In genomic region chr9:50482743-50483142, GRCm38 (mm10) we compare ENCODE assay signal across 23 mouse cellular contexts. TPM values are rescaled to one million over a fixed set of nuclear protein-coding genes. Genes with fewer than 3 reads are reported as not detected.
"Had no signal": no experiment of that assay in that cellular context is flagged by ENCODE, and none has a peak within 500 bp of the region (broad histone marks: within the 10 kb centered on the region; RNA-seq: fewer than 3 reads in every experiment).

No protein-coding gene starts in this region.

- H3K27ac ChIP-seq: kidney, postnatal 0 days; limb, embryonic 10.5 days; limb, embryonic 13.5 days; liver, embryonic 13.5 days; midbrain, embryonic 10.5 days; midbrain, embryonic 13.5 days; neural tube, embryonic 13.5 days; stomach, embryonic 15.5 days had no signal

- H3K4me3 ChIP-seq: limb, embryonic 10.5 days; limb, embryonic 13.5 days; liver, embryonic 13.5 days; megakaryocyte, embryonic 14.5 days; midbrain, embryonic 10.5 days; midbrain, embryonic 13.5 days; myocyte; neural tube, embryonic 13.5 days; stomach, embryonic 15.5 days had no signal

- DNase-seq: kidney, adult 18-20 months; kidney, postnatal 25 days; layer of hippocampus, postnatal 36 days; liver; liver, embryonic 13.5 days; lung, embryonic 14.5 days; retina, postnatal 1 day; thymus, postnatal 25 days had no signal

- H3K36me3 ChIP-seq: limb, embryonic 10.5 days; limb, embryonic 13.5 days; liver, embryonic 13.5 days; midbrain, embryonic 10.5 days; midbrain, embryonic 13.5 days; neural tube, embryonic 13.5 days; stomach, embryonic 15.5 days had no signal

- H3K27me3 ChIP-seq: liver, embryonic 13.5 days; neural tube, embryonic 13.5 days; stomach, embryonic 15.5 days had no signal

- ATAC-seq: inflammation-experienced regulatory T-cells, adult 6 months; intestine, embryonic 16.5 days; lung, postnatal 0 days; midbrain, embryonic 13.5 days; midbrain, embryonic 16.5 days had no signal

RNA-seq across cellular contexts. Expression of gene Plet1, which starts 11.6 kb away (rescaled TPM):
- total RNA-seq: layer of hippocampus, postnatal 36 days; left cerebral cortex, adult 8-10 months; monocyte, adult 5-6 weeks had no signal
- polyA plus RNA-seq: inflammation-experienced regulatory T-cells, adult 6 months; limb, embryonic 10.5 days had no signal
